Mouse (Mus musculus): ENCODE measurements at regions not wholly inside any gene's neighbourhood (a gene's known extent, or its start where the extent isn't known, plus 50 kb on each side); places are given as distances from the start of the nearest gene placed in this dataset.

GRCm38 (mm10) chr5:126148908-126149307 lies 617.3 kb downstream of the Tmem132b start:
- TF ChIP-seq POLR2A (IDR thresholded peaks at IDR 0.05; ENCODE audit: low read depth, low read length): no peak
- TF ChIP-seq CTCF (IDR thresholded peaks at IDR 0.05; ENCODE audit: borderline replicate concordance, insufficient read depth, low read length): no peak
